10 mouse cellular contexts compared by ENCODE assay signal in genomic region chr11:100861335-100861734, GRCm38 (mm10). TPM values are rescaled to one million over a fixed set of nuclear protein-coding genes. Genes with fewer than 3 reads are reported as not detected.
DNase-seq lines count a peak whose midpoint lies in the region; ATAC-seq lines count a peak whose summit lies in the region.
"Had no signal": no experiment of that assay in that cellular context is flagged by ENCODE, and none has a peak within 500 bp of the region (broad histone marks: within the 10 kb centered on the region; RNA-seq: fewer than 3 reads in every experiment).

No protein-coding gene starts in this region.

- ATAC-seq in lung, embryonic 16.5 days (ENCODE audit: low read depth) = no peak
- peak; percentile 21 for ATAC-seq in common myeloid progenitor, adult 5-6 weeks (replicated peaks; ENCODE audit: low read depth, poor library complexity, severe bottlenecking)
- no peak for ATAC-seq in limb, embryonic 15.5 days (ENCODE audit: insufficient number of reproducible peaks, low FRiP score, low TSS enrichment, low read depth)
- no peak for ATAC-seq in stomach, embryonic 15.5 days (ENCODE audit: insufficient read depth, low FRiP score, low read depth)

- peaks cover 13% of the 10 kb centered on the region for H3K4me1 ChIP-seq in lung, embryonic 16.5 days (replicated peaks; ENCODE audit: control insufficient read depth, insufficient read depth, low read length)
- peaks cover 29% of the 10 kb centered on the region for H3K4me1 ChIP-seq in limb, embryonic 15.5 days
- peaks cover 9% of the 10 kb centered on the region; the same call in 1 of the 2 replicates for H3K4me1 ChIP-seq in stomach, embryonic 15.5 days

- H3K4me3 ChIP-seq in lung, embryonic 16.5 days (ENCODE audit: low read length) = no peak overlapping the region
- no peak overlapping the region for H3K4me3 ChIP-seq in limb, embryonic 15.5 days
- H3K4me3 ChIP-seq in stomach, embryonic 15.5 days (replicated peaks) = no peak overlapping the region

- no peak for DNase-seq in lung, postnatal 36 days
- no peak for DNase-seq in urinary bladder, postnatal 36 days (ENCODE audit: low spot score in 2 of 2)
- no peak for DNase-seq in cerebellum, adult 8-10 months
- DNase-seq: kidney, postnatal 10 days; left cerebral cortex, postnatal 4 days had no signal

- H3K27ac ChIP-seq in lung, embryonic 16.5 days (ENCODE audit: low read length) = no peak overlapping the region
- H3K27ac ChIP-seq in limb, embryonic 15.5 days = no peak overlapping the region
- H3K27ac ChIP-seq in stomach, embryonic 15.5 days = no peak overlapping the region
- H3K27ac ChIP-seq: neural tube, embryonic 13.5 days had no signal

- H3K27me3 ChIP-seq in lung, embryonic 16.5 days (ENCODE audit: control insufficient read depth, insufficient read depth, low read depth, low read length) = no peaks in the 10 kb centered on the region; the same call in 1 of the 2 replicates
- H3K27me3 ChIP-seq in limb, embryonic 15.5 days = peaks cover 33% of the 10 kb centered on the region
- no peaks in the 10 kb centered on the region for H3K27me3 ChIP-seq in stomach, embryonic 15.5 days (replicated peaks)

- H3K36me3 ChIP-seq in lung, embryonic 16.5 days (ENCODE audit: control insufficient read depth, insufficient read depth, low read length) = no peaks in the 10 kb centered on the region
- 0 out of 2 replicates have a peak, but pooled peaks cover 4% of the 10 kb centered on the region for H3K36me3 ChIP-seq in limb, embryonic 15.5 days
- no peaks in the 10 kb centered on the region for H3K36me3 ChIP-seq in stomach, embryonic 15.5 days
- H3K36me3 ChIP-seq: neural tube, embryonic 13.5 days had no signal

- no peak overlapping the region; the same call in 1 of the 2 replicates for H3K9ac ChIP-seq in lung, embryonic 16.5 days (ENCODE audit: low read length)
- no peak overlapping the region for H3K9ac ChIP-seq in limb, embryonic 15.5 days
- no peak overlapping the region for H3K9ac ChIP-seq in stomach, embryonic 15.5 days

- peak overlapping the region; percentile 83; the same call in 1 of the 2 replicates for H3K4me2 ChIP-seq in lung, embryonic 16.5 days (ENCODE audit: low read depth, low read length)
- peak overlapping the region; percentile 67 for H3K4me2 ChIP-seq in limb, embryonic 15.5 days
- peak overlapping the region; percentile 79 for H3K4me2 ChIP-seq in stomach, embryonic 15.5 days

- 75% methylated on average over 7 of the region's 7 CpGs for WGBS in lung, embryonic 16.5 days
- 87% methylated on average over 7 of the region's 7 CpGs for WGBS in limb, embryonic 15.5 days
- WGBS in stomach, embryonic 15.5 days = 75% methylated on average over 7 of the region's 7 CpGs

- no peaks in the 10 kb centered on the region for H3K9me3 ChIP-seq in lung, embryonic 16.5 days (ENCODE audit: control insufficient read depth, low read length)
- H3K9me3 ChIP-seq in limb, embryonic 15.5 days = no peaks in the 10 kb centered on the region
- H3K9me3 ChIP-seq in stomach, embryonic 15.5 days = no peaks in the 10 kb centered on the region
- H3K9me3 ChIP-seq: neural tube, embryonic 13.5 days had no signal

RNA-seq across cellular contexts. Expression of gene Stat5a, which starts 2.2 kb away (rescaled TPM):
- 11.0 and 11.3 TPM in 2 replicates for polyA plus RNA-seq in lung, embryonic 16.5 days (2015; fragmentation: Nextera tagmentation; extraction: Ambion mirVana)
- total RNA-seq in common myeloid progenitor, adult 5-6 weeks (2017) = 44.4 and 52.7 TPM in 2 replicates
- 9.4 and 12.0 TPM in 2 replicates for polyA plus RNA-seq in limb, embryonic 15.5 days (2015; fragmentation: Nextera tagmentation; extraction: Ambion mirVana)
- 8.5 and 9.5 TPM in 2 replicates for polyA plus RNA-seq in stomach, embryonic 15.5 days (2015; fragmentation: Nextera tagmentation; extraction: Ambion mirVana)

RNA-seq across cellular contexts. Expression of gene Stat5b, which starts 10.8 kb away (rescaled TPM):
- polyA plus RNA-seq in lung, embryonic 16.5 days (2015; fragmentation: Nextera tagmentation; extraction: Ambion mirVana) = 27.2 and 28.4 TPM in 2 replicates
- 49.4 and 64.4 TPM in 2 replicates for total RNA-seq in common myeloid progenitor, adult 5-6 weeks (2017)
- 23.4 and 25.5 TPM in 2 replicates for polyA plus RNA-seq in limb, embryonic 15.5 days (2015; fragmentation: Nextera tagmentation; extraction: Ambion mirVana)
- polyA plus RNA-seq in stomach, embryonic 15.5 days (2015; fragmentation: Nextera tagmentation; extraction: Ambion mirVana) = 26.6 and 27.5 TPM in 2 replicates
